Mouse (Mus musculus) neural tube, embryonic 10.5 days (tissue): ENCODE measurements around the gene Limch1.

ENCODE experiments used
- DNase-seq: peaks from one replicate; pipeline ENCODE4 v3.0.0-alpha.2; 2017; ENCODE audit warnings: low spot score; ENCODE audit errors: extremely low spot score

Limch1 gene

DNA sequence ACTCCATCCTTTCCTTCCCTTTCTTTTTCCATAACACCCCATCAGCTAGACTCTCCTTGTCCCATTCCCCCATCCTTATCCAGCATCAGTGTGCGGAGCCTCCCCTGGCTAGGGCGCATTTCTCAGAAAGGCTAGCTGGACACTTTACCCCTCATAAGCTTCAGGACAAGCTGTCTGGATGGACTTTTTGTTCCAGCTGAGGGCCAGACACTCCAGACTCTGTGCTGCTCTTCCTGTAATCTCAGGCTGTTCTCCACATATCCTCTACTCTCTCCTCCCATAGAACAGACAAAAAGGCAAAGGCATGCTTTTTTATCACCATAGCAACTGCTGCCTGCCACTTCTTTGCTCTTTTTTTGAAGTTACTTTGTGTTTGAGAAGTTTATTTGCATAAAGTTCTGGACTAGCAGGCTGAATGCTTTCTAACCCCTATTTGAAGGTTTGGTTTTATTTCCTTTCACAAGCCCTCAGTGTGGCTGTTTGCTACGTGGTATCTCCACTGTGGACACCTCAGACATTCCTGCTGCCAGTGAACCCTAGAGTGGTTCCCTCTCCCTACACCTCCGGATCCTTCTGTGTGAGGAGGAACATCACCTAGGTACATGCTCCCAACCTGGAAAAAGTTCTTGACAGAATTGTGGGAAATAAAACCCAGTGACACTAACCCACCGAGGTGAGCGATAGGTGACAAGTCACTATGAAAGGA lies 77.0 kb downstream of the Limch1 start:
- DNase-seq = no peak

DNA sequence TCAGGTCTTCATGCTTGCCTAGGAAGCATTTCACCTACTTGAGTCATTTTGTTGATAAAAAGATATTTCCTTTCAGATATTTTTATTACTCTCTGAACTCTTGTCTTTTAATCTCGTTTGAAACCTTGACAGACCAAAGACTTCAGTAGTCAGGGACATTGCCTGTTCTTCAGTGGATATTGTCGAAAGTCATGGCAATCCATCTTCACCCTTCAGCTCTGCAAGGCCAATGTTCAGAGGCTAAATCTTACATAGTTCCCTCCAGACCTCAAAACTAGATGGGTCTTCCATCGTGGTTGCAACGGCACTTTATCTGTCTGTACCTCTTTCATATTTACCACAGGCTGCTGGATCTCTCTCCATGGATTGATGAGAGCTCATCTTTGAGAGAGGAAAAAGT lies 80.0 kb downstream of the Limch1 start:
- DNase-seq = no peak

- no peak for DNase-seq
These were observed 81.2 kb downstream of the Limch1 start for GRCm38 (mm10) chr5:66826844-66827243.

DNA sequence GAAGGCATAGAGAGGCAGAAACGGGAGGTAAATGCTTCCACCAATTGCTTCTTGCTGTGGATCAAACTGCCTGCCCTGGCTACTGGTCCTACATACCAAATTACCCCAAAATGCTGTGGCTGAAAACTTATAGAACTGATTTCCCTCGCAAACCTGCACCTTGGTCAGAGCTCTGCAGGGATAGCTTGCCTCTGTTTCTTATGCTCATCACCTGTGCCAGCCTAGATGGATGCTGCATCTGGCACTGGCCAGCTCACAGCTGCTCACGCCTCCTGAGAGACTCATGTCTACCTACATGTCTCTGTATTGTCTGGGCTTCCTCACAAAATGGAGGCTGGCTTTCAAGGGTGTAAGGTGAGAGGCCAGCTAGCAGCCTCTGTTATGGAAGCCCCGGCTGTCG lies 83.9 kb downstream of the Limch1 start:
- DNase-seq = no peak

- DNase-seq = no peak
These were observed 84.6 kb downstream of the Limch1 start for GRCm38 (mm10) chr5:66830206-66830605.

GRCm38 (mm10) chr5:66834756-66835155 lies 89.1 kb downstream of the Limch1 start:
- DNase-seq = peak; percentile 35

DNA sequence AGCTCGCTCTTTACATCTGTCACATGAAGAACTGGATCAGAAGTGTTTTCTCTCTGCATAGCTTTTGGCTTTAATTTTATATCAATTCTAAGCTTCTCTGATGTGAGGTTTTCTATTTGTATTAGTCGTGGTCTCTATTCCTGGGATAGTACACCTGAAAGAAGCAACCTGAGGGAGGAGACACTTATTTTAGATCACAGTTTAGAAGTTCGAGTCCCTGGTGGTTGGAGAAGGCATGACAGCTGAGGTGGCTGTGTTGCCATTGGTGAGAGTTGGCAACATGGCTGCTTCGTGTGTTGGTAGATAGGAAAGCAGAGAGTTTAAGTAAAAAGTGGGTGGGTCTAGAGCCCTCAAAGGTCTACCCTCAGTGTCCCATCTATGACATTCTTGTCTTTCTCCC lies 91.3 kb downstream of the Limch1 start:
- DNase-seq = no peak

- no peak for DNase-seq
These were observed 96.3 kb downstream of the Limch1 start for GRCm38 (mm10) chr5:66841971-66842370.

DNA sequence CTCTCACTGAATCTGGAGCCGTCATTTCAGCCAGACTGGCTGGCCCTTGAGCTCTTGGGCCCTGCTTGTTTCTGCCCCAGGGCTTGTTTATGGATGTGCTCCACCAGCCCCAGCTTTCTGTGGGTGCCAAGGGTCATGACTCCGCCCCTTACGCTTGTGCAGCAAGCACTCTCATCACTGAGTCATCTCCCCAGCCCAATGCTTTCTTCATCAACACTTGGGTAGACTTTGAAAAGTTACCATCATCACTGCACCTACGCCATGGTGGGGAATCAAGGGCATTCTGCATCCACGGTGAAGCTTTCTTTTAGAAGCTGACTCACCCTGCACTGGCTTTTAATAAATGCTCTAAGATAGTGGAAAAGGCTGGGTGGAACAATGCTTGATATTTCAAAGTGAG lies 97.1 kb downstream of the Limch1 start:
- DNase-seq = no peak

GRCm38 (mm10) chr5:66848136-66848535 lies 102.5 kb downstream of the Limch1 start:
- no peak for DNase-seq

DNA sequence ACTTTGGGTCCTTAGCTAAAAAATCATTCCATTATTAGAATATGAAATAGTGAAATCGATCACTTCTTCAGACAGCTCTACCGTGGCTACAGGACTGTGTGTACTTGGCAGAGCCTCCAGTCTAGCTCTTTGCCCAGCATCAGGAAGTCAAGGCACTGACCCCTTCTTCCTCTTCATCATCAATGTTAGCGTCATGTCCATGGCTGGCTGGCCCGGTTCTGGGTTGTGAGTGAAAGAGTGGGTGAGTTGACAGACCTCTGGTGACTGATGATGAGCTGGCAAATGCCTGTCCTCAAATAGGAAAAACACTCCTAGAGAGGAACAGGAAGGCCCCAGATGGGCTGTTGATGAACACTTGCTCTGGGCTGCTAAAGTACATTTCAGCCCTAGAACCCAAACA lies 103.5 kb downstream of the Limch1 start:
- DNase-seq = no peak

DNA sequence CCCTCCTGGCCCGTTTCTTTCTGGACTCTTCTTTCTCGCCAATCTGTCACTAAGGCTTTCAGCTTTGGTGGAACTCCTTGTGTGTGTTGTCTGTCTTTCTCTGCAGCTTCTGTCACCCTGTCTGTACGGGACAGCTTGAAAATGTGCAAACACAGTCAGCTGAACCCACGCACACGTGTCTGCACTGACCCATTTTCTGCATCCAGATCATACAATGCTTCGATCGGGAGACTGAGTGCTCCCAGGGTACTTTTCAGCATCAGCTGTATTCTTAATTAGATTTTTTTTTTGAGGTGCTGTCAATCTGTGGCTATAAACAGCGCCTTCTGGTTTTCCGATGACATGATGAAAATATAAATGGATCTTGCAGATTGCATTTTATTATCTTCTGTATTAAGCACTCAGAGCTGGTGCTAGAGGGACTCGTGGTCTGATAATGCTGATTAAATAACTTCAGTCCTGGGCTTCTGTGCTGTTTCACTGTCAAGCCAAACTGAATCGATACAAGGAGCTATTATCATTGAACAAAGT lies 105.2 kb downstream of the Limch1 start:
- no peak for DNase-seq

DNA sequence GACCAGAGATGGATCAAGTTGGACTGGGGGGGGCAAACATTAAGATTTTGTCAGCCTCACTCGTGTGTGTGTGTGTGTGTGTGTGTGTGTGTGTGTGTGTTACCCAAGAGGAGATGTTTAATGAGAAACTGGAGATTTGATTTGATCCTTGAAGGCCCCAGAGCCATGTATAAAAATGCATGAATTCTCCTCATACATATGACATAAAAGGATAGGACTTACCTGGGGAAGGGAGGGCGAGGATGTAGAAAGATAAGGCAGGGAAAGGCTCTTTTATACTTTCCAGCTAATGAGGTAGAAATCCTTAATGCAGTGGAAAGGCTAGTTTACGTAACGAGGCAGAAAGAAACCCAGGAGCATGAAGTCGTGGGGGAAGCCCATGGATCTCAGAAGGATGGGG lies 106.1 kb downstream of the Limch1 start:
- DNase-seq = no peak

DNA sequence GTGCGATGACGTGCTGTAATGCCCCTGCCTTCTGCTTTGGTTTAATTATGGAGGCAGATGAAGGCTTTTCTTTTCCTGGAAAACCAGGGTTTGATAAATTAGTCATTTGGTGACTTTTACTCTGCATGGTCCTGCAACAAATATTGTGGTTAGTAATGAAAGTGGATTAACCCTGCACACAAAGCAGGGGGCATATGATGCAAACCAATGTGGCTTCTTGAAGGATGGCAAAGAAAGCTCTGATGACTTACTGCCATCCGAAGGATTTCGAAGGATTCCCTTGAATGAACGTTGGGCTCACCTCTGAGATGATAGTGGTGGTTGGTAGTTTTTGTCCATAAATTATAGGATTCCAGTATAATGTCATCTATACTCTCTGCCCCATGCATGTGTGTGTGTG lies 108.6 kb downstream of the Limch1 start:
- DNase-seq = no peak

- no peak for DNase-seq
These were observed 109.9 kb downstream of the Limch1 start for GRCm38 (mm10) chr5:66855358-66856107.

DNA sequence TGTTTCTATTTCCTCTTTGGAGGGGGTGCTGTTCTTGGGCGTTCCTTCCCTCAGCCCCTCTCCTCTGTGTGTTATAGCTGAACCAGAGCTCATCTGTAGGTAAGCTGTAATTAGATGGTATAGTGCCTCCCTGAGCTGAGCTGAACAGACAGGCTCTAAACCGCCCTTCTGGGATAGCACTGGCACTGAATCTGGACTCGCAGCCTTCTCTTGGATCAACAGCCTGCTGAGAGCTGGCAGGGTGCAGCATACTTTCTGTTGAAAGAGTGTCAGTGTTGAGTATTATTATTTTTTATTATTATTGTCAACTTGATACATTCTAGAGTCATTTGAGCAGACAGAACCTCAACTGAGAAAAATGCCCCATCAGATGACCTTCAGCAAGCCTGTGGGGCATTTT lies 113.9 kb downstream of the Limch1 start:
- DNase-seq = no peak

- DNase-seq = no peak
These were observed 115.8 kb downstream of the Limch1 start for GRCm38 (mm10) chr5:66861232-66862035.

- no peak for DNase-seq
These were observed 116.5 kb downstream of the Limch1 start for GRCm38 (mm10) chr5:66862151-66862550.

DNA sequence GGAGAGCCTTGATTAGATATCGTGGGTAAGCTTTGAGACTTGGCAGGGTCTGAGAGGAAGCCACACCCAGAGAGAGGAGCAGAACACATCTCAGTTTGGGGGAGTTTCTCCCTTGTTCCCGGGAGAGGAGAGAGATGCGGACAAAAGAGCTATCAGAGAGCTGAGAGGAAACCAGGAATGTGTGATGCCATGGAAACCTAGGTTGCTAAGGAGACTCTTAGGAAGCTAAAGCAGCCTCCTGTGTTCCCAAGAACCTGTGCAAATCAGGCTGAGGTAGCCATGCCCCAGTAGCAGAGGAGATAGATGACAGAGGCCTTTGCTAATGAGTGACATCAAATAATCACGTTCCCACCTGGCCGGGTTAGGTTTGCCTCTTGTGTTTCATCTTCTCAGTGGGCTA lies 119.6 kb downstream of the Limch1 start:
- no peak for DNase-seq

DNA sequence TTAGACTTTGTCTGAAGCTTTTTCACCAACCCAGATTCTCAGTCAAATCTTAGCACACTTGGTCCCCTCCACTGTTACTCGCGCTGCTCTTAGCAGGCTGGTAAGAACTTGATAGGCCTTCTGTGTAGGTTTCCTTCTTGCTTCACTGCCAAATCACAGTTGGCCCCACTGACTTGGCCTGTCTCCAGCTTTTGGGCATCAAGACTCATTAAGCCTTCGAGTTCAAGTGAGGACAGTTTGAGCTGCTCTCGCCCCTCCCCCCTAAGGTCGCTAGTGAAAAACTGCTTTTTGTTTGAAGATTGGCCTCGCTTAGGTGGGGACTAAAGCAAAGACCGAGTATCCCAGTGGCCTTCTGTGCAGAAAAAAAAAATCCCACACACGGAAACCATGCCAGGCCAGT lies 120.4 kb downstream of the Limch1 start:
- no peak for DNase-seq

- no peak for DNase-seq
These were observed 123.9 kb downstream of the Limch1 start for GRCm38 (mm10) chr5:66869545-66869944.

DNA sequence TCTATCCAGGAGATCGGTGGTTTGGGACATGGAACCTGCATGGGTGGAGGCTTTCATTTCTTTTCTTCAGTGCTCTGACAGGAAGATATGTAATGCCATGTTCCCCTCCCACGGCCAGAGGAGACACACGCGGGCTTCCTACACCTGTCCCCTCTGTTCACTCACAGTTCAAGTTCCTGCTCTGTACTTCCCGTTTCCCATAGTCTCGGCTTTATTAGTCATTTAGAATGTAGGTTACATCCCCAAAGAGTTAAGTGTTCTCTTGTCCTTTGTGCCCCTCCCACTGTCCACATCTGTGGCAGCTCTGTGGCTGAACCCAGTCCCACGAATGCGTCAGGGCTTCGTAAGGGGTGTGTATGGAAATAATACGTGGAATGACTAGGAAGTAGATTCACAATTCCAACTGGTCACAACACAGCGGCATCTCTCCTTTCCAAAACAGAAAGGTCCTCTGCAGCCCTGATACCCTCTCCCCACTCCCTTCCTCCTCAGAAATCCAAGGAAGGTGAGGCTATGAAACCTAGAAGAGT lies 126.0 kb downstream of the Limch1 start:
- DNase-seq = no peak
